Mouse (Mus musculus) kidney, adult 2 months (tissue): ENCODE results near the gene Gm17482.

Source experiments
- CTCF ChIP-seq: fragments of 200-500 bp; conservative IDR thresholded peaks from 2 replicates; pipeline ENCODE4 v1.5.1; 2011; ENCODE audit warnings: low read depth, mild to moderate bottlenecking, control low read depth, low read length, moderate library complexity, mixed read lengths; ENCODE audit not compliant: insufficient read depth, insufficient read length
- POLR2A ChIP-seq: fragments of 200-500 bp; IDR thresholded peaks from one replicate; pipeline ENCODE4 v1.6.1; 2011; ENCODE audit warnings: low read depth, low read length, control low read depth

GRCm38 (mm10) chr6:115270085-115270484, 42.9 kb downstream of the Gm17482 start:
- TF ChIP-seq CTCF (no peak), POLR2A (no peak)
